Mouse (Mus musculus) forebrain, embryonic 14.5 days (tissue): ENCODE results near the gene Cops8. TPM values are rescaled to one million over a fixed set of nuclear protein-coding genes. Genes with fewer than 3 reads are reported as not detected.

Experiments
- ATAC-seq: fragments of 200-750 bp; cut with Nextera tagmentation; 2 replicates; pipeline ENCODE4 v1.8.0; 2017; ENCODE audit warnings: mild to moderate bottlenecking, moderate library complexity
- DNase-seq: peaks from one replicate; pipeline ENCODE4 v3.0.0-alpha.2; 2015; ENCODE audit warnings: low spot score
- H3K27ac ChIP-seq: fragments of 300-500 bp; sonication (generic); 2 replicates; pipeline ENCODE4 v1.5.1; 2014; ENCODE audit warnings: low read depth, mild to moderate bottlenecking, control low read depth, low read length, moderate library complexity
- H3K27me3 ChIP-seq: fragments of 300-500 bp; sonication (generic); replicated peaks from 2 replicates; pipeline ENCODE4 v1.6.1; 2014; ENCODE audit warnings: low read length, control low read depth, mixed read lengths; ENCODE audit not compliant: control insufficient read depth, insufficient read depth
- H3K36me3 ChIP-seq: fragments of 300-500 bp; sonication (generic); 2 replicates; pipeline ENCODE4 v1.6.1; 2014; ENCODE audit warnings: low read length, control low read depth; ENCODE audit not compliant: control insufficient read depth, insufficient read depth
- H3K4me1 ChIP-seq: fragments of 300-500 bp; sonication (generic); 2 replicates; pipeline ENCODE4 v1.6.1; 2014; ENCODE audit warnings: antibody characterized with exemption, low read length, control low read depth; ENCODE audit not compliant: control insufficient read depth, insufficient read depth
- H3K4me2 ChIP-seq: fragments of 300-500 bp; sonication (generic); 2 replicates; pipeline ENCODE4 v1.6.1; 2014; ENCODE audit warnings: mild to moderate bottlenecking, control low read depth, low read length
- H3K4me3 ChIP-seq: fragments of 300-500 bp; sonication (generic); 2 replicates; pipeline ENCODE4 v1.5.1; 2014; ENCODE audit warnings: low read depth, low read length, control low read depth
- H3K9ac ChIP-seq: fragments of 300-500 bp; sonication (generic); 2 replicates; pipeline ENCODE4 v1.6.1; 2014; ENCODE audit warnings: mild to moderate bottlenecking, low read length, control low read depth, moderate library complexity
- H3K9me3 ChIP-seq: fragments of 300-500 bp; sonication (generic); replicated peaks from 2 replicates; pipeline ENCODE4 v1.6.1; 2016; ENCODE audit warnings: low read length, control low read depth, mixed read lengths; ENCODE audit not compliant: control insufficient read depth
- WGBS: fragments of 180-500 bp; shearing (Covaris S2); extraction: QIAGEN DNeasy Blood & Tissue Kit; methylation state at CpG from one replicate; pipeline ENCODE4 v1.1.7; 2014; 5-methylcytosine and 5-hydroxymethylcytosine counted together
- polyA plus RNA-seq: library from polyadenylated mRNA; unstranded; fragments of >200 nt; fragmentation: Nextera tagmentation; extraction: Ambion mirVana; gene quantifications from 2 replicates; pipeline ENCODE4 v1.2.1, GENCODE M21; 2014

Gene Cops8
- polyA plus RNA-seq, result 198 and 218 TPM in 2 replicates

DNA sequence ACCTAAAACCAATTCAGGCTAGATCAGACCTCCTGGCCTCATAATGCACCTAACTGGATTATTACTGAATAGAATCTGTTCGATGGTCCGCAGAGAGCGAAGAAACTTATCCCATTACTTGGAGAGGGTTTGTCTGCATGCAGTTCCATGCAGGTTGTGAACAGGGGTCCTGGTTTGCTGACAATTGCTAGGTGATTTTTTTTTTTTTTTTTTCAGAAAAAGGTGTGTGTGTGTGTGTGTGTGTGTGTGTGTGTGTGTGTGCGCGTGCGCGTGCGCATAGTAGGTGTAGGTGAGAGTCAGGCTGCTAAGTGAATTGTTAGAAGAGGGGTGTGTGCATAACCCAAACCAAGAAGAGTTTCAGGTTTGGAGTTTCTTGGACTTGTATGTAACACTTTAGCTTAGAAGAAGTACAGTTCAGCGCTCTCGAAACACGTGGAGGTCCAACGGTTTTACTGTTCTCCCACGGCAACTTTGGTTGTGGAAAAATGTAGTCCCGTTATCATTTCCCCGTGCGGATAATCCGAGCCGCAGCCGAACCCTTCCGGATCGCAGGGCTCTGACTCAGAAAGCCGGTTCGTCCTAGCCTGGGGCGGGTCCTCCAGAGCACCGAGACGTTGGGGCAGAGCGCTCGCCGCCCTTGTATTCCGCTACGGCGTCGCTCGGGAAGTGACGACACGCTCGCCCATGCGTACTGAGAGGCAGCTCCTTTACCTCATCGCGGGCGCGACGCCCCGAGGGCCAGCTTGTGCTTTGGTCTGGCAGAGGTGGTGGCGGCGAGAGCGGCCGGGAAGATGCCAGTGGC is at the start of gene Cops8:
Cops8 (plus strand) TSS at position 223 of the 802 bp plus-strand sequence.
- peak within 1 kb of the TSS; percentile 84 for H3K9ac ChIP-seq
- H3K36me3 ChIP-seq, result peaks cover 27% of the 10 kb centered on the region
- H3K27me3 ChIP-seq, result no peaks in the 10 kb centered on the region
- peak within 1 kb of the TSS; percentile 75 for H3K4me2 ChIP-seq
- H3K4me3 ChIP-seq, result peak within 1 kb of the TSS; percentile 86
- peak; percentile 100 for ATAC-seq
- H3K4me1 ChIP-seq, result peaks cover 2% of the 10 kb centered on the region; the same call in 1 of the 2 replicates
- DNase-seq, result peak; percentile 98
- H3K9me3 ChIP-seq, result no peaks in the 10 kb centered on the region
- peak within 1 kb of the TSS; percentile 56 for H3K27ac ChIP-seq
- WGBS, result 4% methylated on average over 48 of the region's 48 CpGs

GRCm38 (mm10) chr1:90557140-90557539 is 45.6 kb upstream of the Cops8 start:
- no peak overlapping the region for H3K4me2 ChIP-seq
- H3K9me3 ChIP-seq, result no peaks in the 10 kb centered on the region
- H3K4me3 ChIP-seq, result no peak overlapping the region
- H3K36me3 ChIP-seq, result no peaks in the 10 kb centered on the region
- DNase-seq, result no peak
- WGBS, result 85% methylated on average over 1 of the region's 1 CpGs
- no peak overlapping the region for H3K9ac ChIP-seq
- H3K27ac ChIP-seq, result no peak overlapping the region
- H3K4me1 ChIP-seq, result no peaks in the 10 kb centered on the region
- no peaks in the 10 kb centered on the region for H3K27me3 ChIP-seq
- ATAC-seq, result no peak

GRCm38 (mm10) chr1:90560942-90561726 is 41.6 kb upstream of the Cops8 start:
- peaks cover 6% of the 10 kb centered on the region for H3K4me1 ChIP-seq
- H3K27me3 ChIP-seq, result no peaks in the 10 kb centered on the region
- no peaks in the 10 kb centered on the region for H3K9me3 ChIP-seq
- peak overlapping the region; percentile 33; the same call in 1 of the 2 replicates for H3K27ac ChIP-seq
- H3K9ac ChIP-seq, result no peak overlapping the region
- H3K4me2 ChIP-seq, result no peak overlapping the region
- DNase-seq (peak; percentile 85), ATAC-seq (peak; percentile 65)
- no peaks in the 10 kb centered on the region for H3K36me3 ChIP-seq
- H3K4me3 ChIP-seq, result no peak overlapping the region
- WGBS, result 14% methylated on average over 5 of the region's 5 CpGs

GRCm38 (mm10) chr1:90563945-90564344 is 38.8 kb upstream of the Cops8 start:
- Histone ChIP-seq H3K27ac (no peak overlapping the region), H3K4me2 (no peak overlapping the region), H3K4me3 (no peak overlapping the region), H3K9me3 (no peaks in the 10 kb centered on the region), H3K4me1 (peaks cover 12% of the 10 kb centered on the region), H3K27me3 (no peaks in the 10 kb centered on the region), H3K36me3 (no peaks in the 10 kb centered on the region), H3K9ac (no peak overlapping the region)
- DNase-seq, result no peak
- WGBS, result 96% methylated on average over 3 of the region's 3 CpGs
- ATAC-seq, result no peak

DNA sequence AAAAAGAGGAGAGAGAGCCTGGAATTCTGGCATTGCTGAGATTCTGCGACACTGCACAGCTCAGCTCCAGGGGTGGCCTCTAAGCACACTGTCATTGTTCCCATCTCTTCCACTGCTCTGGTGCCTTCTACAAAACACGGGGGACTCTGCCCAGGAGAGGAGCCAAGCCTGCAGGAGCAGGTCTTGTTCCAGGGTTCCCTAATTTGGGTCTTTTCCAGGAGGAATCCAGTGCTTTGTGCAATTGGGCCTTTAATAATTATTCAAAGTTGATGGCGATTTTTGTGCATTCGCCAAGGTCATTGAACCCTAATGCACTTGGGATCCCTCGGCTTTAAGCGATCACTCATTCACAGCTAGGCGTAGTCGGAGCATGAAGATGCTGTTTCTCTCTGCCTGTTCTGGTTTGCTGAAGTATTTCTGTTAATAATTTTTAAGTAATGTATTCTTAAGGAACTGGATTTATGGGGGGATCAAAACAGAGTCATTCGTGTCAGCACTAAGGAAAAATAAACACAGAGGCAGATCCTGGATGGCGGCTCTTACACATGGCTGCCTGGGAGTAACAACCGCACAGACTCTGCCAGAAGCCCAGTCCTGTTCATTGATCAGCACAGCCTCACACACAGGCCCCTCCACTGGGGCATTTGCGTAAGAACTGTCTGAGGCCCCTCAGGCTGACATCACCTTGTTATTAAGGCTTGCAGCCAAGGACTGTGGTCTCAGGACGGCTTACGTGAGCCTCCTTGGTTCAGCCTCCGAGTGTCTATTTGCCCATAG is 35.9 kb upstream of the Cops8 start:
- H3K4me1 ChIP-seq, result peaks cover 12% of the 10 kb centered on the region
- ATAC-seq (0 out of 2 replicates have a peak, but pooled peaks have one; percentile 62), DNase-seq (peak; percentile 49)
- no peaks in the 10 kb centered on the region for H3K27me3 ChIP-seq
- H3K27ac ChIP-seq, result no peak overlapping the region
- H3K4me2 ChIP-seq, result no peak overlapping the region
- no peaks in the 10 kb centered on the region for H3K36me3 ChIP-seq
- no peaks in the 10 kb centered on the region for H3K9me3 ChIP-seq
- H3K9ac ChIP-seq, result no peak overlapping the region
- no peak overlapping the region for H3K4me3 ChIP-seq
- WGBS, result 29% methylated on average over 15 of the region's 15 CpGs

- H3K9me3 ChIP-seq, result no peaks in the 10 kb centered on the region
- DNase-seq, result no peak
- WGBS, result 87% methylated on average over 6 of the region's 6 CpGs
- H3K4me2 ChIP-seq, result no peak overlapping the region
- no peak for ATAC-seq
- H3K4me3 ChIP-seq, result no peak overlapping the region
- H3K4me1 ChIP-seq, result no peaks in the 10 kb centered on the region
- H3K36me3 ChIP-seq, result no peaks in the 10 kb centered on the region
- no peak overlapping the region for H3K27ac ChIP-seq
- H3K27me3 ChIP-seq, result no peaks in the 10 kb centered on the region
- no peak overlapping the region for H3K9ac ChIP-seq
These were observed 28.9 kb upstream of the Cops8 start for GRCm38 (mm10) chr1:90573831-90574230.

- no peak for ATAC-seq
- no peak overlapping the region for H3K4me3 ChIP-seq
- H3K4me1 ChIP-seq, result no peaks in the 10 kb centered on the region
- H3K4me2 ChIP-seq, result no peak overlapping the region
- DNase-seq, result no peak
- no peaks in the 10 kb centered on the region for H3K36me3 ChIP-seq
- no peak overlapping the region for H3K27ac ChIP-seq
- WGBS, result 45% methylated on average over 3 of the region's 3 CpGs
- H3K9ac ChIP-seq, result no peak overlapping the region
- no peaks in the 10 kb centered on the region for H3K9me3 ChIP-seq
- no peaks in the 10 kb centered on the region for H3K27me3 ChIP-seq
These were observed 27.9 kb upstream of the Cops8 start for GRCm38 (mm10) chr1:90574845-90575244.

- no peak for DNase-seq
- Histone ChIP-seq H3K27ac (no peak overlapping the region), H3K9ac (no peak overlapping the region), H3K4me1 (no peaks in the 10 kb centered on the region), H3K36me3 (no peaks in the 10 kb centered on the region), H3K4me2 (no peak overlapping the region), H3K4me3 (no peak overlapping the region), H3K27me3 (no peaks in the 10 kb centered on the region), H3K9me3 (no peaks in the 10 kb centered on the region)
- no peak for ATAC-seq
- WGBS, result 71% methylated on average over 5 of the region's 5 CpGs
These were observed 25.4 kb upstream of the Cops8 start for GRCm38 (mm10) chr1:90577417-90577816.
